Mouse (Mus musculus) hematopoietic stem cell, adult 5-6 weeks (primary cell): ENCODE data around the gene Gpr18. TPM values are rescaled to one million over a fixed set of nuclear protein-coding genes. Genes with fewer than 3 reads are reported as not detected.
A peak's percentile ranks its signal among the peaks of the same experiment; 100 is the strongest.

Source experiments
- ATAC-seq, 2 experiments: fragments of 125-278 bp in 1 of 2; replicated peaks in 1 of 2; 2 replicates each; pipeline ENCODE4 v1.8.0; 2016 to 2017; ENCODE audit warnings: inconsistent platforms in 2 of 2, mild to moderate bottlenecking in 2 of 2, moderate number of reproducible peaks in 2 of 2, low read depth in 1 of 2, moderate TSS enrichment in 1 of 2; ENCODE audit not compliant: low FRiP score in 2 of 2, poor library complexity in 2 of 2, severe bottlenecking in 2 of 2, insufficient read depth in 1 of 2, low TSS enrichment in 1 of 2
- total RNA-seq: library from RNA; stranded (forward); fragments of 172-1452, 232-1000 nt; gene quantifications from 2 replicates; pipeline ENCODE4 v1.2.3, GENCODE M21; 2017

Gene Gpr18
- total RNA-seq, 1 experiment from 2014 or later, result 0.60 TPM

- no peak for ATAC-seq
These were observed 16.0 kb upstream of the Gpr18 start for GRCm38 (mm10) chr14:121931594-121931993.

GRCm38 (mm10) chr14:121930731-121931383, 15.3 kb upstream of the Gpr18 start:
- no peak for ATAC-seq

- ATAC-seq, result peak; percentile 57 to 69
These were observed 13.8 kb upstream of the Gpr18 start for GRCm38 (mm10) chr14:121929243-121929951.

- ATAC-seq, result peak; percentile 37 to 40; a peak in 3 of 4 replicates
These were observed 13.0 kb upstream of the Gpr18 start for GRCm38 (mm10) chr14:121928375-121929137.

GRCm38 (mm10) chr14:121927451-121927850, 11.9 kb upstream of the Gpr18 start:
- ATAC-seq, result no peak

- ATAC-seq, result no peak
These were observed 11.3 kb upstream of the Gpr18 start for GRCm38 (mm10) chr14:121926901-121927300.

- ATAC-seq, result no peak
These were observed 9.3 kb upstream of the Gpr18 start for GRCm38 (mm10) chr14:121924876-121925275.

- ATAC-seq, result no peak
These were observed 7.2 kb upstream of the Gpr18 start for GRCm38 (mm10) chr14:121922731-121923130.

- no peak for ATAC-seq
These were observed 6.4 kb upstream of the Gpr18 start for GRCm38 (mm10) chr14:121922016-121922415.

GRCm38 (mm10) chr14:121920511-121921124, 5.0 kb upstream of the Gpr18 start:
- ATAC-seq, result no peak

- peak in 1 of 2 experiments; percentile 23; a peak in 1 of 4 replicates for ATAC-seq
These were observed 4.2 kb upstream of the Gpr18 start for GRCm38 (mm10) chr14:121919752-121920151.

GRCm38 (mm10) chr14:121918266-121918665, 2.7 kb upstream of the Gpr18 start:
- no peak for ATAC-seq

- ATAC-seq, result peak; percentile 57 to 65
These were observed 922 bp upstream of the Gpr18 start for GRCm38 (mm10) chr14:121916311-121917094.

GRCm38 (mm10) chr14:121915143-121915542, 438 bp downstream of the Gpr18 start:
- ATAC-seq, result no peak

- ATAC-seq, result no peak
These were observed 3.1 kb downstream of the Gpr18 start for GRCm38 (mm10) chr14:121912501-121912900.

- ATAC-seq, result no peak
These were observed 5.7 kb downstream of the Gpr18 start for GRCm38 (mm10) chr14:121909868-121910267.
